Mouse (Mus musculus) liver, postnatal 0 days (tissue): ENCODE measurements around the gene Glcci1.

ENCODE experiments used
- CTCF ChIP-seq: sonication (generic); IDR thresholded peaks from 2 replicates; pipeline ENCODE4 v1.5.1; 2016; ENCODE audit warnings: antibody characterized with exemption, low read depth
- EP300 ChIP-seq: IDR thresholded peaks from 2 replicates; pipeline ENCODE4 v1.6.1; 2016; ENCODE audit warnings: antibody characterized with exemption, low read depth, mild to moderate bottlenecking

DNA sequence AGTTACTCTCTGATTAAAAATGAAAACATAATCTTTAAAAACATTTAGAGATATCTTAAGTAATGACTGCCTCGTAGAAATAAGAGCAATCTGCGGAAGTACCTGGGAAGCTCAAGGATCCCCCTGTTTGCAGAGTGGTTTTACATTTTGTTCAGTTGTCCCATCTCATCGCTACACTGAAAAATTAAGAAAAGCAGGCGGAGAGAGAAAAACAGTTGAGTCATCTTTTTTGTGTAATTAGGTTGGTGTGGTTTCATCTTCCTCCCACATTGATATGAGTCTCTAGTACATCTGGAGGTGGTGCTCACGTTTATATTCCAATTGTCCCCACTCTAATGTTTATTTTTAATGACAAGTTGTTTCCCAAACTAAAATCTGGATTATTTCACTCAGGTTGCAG is 15.3 kb downstream of the Glcci1 start:
- no peak for TF ChIP-seq CTCF
- TF ChIP-seq EP300, result no peak
